Mouse (Mus musculus): ENCODE data around the gene Greb1.

- TF ChIP-seq GATA1 (IDR thresholded peaks at IDR 0.05; ENCODE audit: low read length) (no peak), TAL1 (IDR thresholded peaks at IDR 0.05; ENCODE audit: low read length) (no peak)
Measured at GRCm38 (mm10) chr12:16728221-16728620, 72.5 kb downstream of the Greb1 start.
